ENCODE assay signal across 9 mouse cellular contexts in genomic region chr5:108034194-108034593, GRCm38 (mm10). TPM values are rescaled to one million over a fixed set of nuclear protein-coding genes. Genes with fewer than 3 reads are reported as not detected.
DNase-seq lines count a peak whose midpoint lies in the region; TF ChIP-seq lines count a peak whose summit lies in the region.
"Had no signal": no experiment of that assay in that cellular context is flagged by ENCODE, and none has a peak within 500 bp of the region (broad histone marks: within the 10 kb centered on the region; RNA-seq: fewer than 3 reads in every experiment).

No protein-coding gene starts in this region.

- no peak for DNase-seq in heart, adult 2 months
- no peak for DNase-seq in heart, postnatal 25 days (ENCODE audit: low spot score)
- DNase-seq in thymus, postnatal 0 days (ENCODE audit: low spot score), result peak; percentile 69
- DNase-seq in thymus, adult 18-20 months, result no peak
- DNase-seq in cerebellum, postnatal 14 days, result peak; percentile 30 to 58
- DNase-seq in lung, postnatal 14 days, result peak; percentile 37
- no peak for DNase-seq in frontal cortex, postnatal 25 days (ENCODE audit: low spot score in 2 of 2)
- DNase-seq in thymus, postnatal 36 days, result no peak

- no peak overlapping the region for H3K9ac ChIP-seq in heart, adult 2 months (ENCODE audit: low read depth, low read length)

- H3K27ac ChIP-seq in heart, adult 2 months, result no peak overlapping the region

- intact Hi-C loops in heart, adult 2 months (cut with DNase I), result loop anchor here (1.0 to 5.0 kb wide), 2 partner anchors 48 to 129 kb away; no protein-coding TSS in a partner anchor
- intact Hi-C loops in heart, postnatal 25 days (cut with DNase I), result loop anchor here (1.0 to 5.0 kb wide), 4 partner anchors 47 to 129 kb away; partner anchors contain the start of gene Fam69a

- no peak for TF ChIP-seq POLR2A in heart, adult 2 months (IDR thresholded peaks at IDR 0.05; ENCODE audit: insufficient read depth, low read depth, low read length)

- no peaks in the 10 kb centered on the region for H3K4me1 ChIP-seq in heart, adult 2 months (ENCODE audit: control insufficient read depth, insufficient read depth, low read length)

- 33% methylated on average over 4 of the region's 4 CpGs for WGBS in heart, adult 2 months

- H3K79me2 ChIP-seq in heart, adult 2 months (replicated peaks; ENCODE audit: control insufficient read depth, insufficient read depth, low read length), result no peaks in the 10 kb centered on the region

- no peaks in the 10 kb centered on the region for H3K36me3 ChIP-seq in heart, adult 2 months (ENCODE audit: control insufficient read depth, insufficient read depth, low read length)

- H3K4me3 ChIP-seq in heart, adult 2 months, result no peak overlapping the region
- H3K4me3 ChIP-seq: myocyte had no signal

- peak; percentile 79 for TF ChIP-seq CTCF in heart, adult 2 months (IDR thresholded peaks at IDR 0.05)

- no peaks in the 10 kb centered on the region for H3K27me3 ChIP-seq in heart, adult 2 months (ENCODE audit: control insufficient read depth, insufficient read depth, low read length)

- no peak for TF ChIP-seq EP300 in heart, adult 2 months (IDR thresholded peaks at IDR 0.05; ENCODE audit: insufficient read depth, low read depth, low read length)

RNA-seq across cellular contexts. Expression of gene Mtf2, which starts 31.3 kb away (rescaled TPM):
- total RNA-seq in heart, adult 2 months (2021), result 10 to 100 TPM; 10.7 to 12.2 TPM
- polyA plus RNA-seq in heart, adult 2 months (2012; rRNA removed), result 5.8 and 11.9 TPM in 2 replicates
- 10 to 100 TPM; 11.8 to 14.0 TPM for total RNA-seq in heart, postnatal 25 days (2021)
- 263 and 271 TPM in 2 replicates for polyA plus RNA-seq in thymus, postnatal 0 days (2015; fragmentation: Nextera tagmentation; extraction: Ambion mirVana)

RNA-seq across cellular contexts. Expression of gene Fam69a, which starts 47.3 kb away (rescaled TPM):
- total RNA-seq in heart, adult 2 months (2021), result 10 to 100 TPM; 12.9 to 13.1 TPM
- 1.5 and 2.8 TPM in 2 replicates for polyA plus RNA-seq in heart, adult 2 months (2012; rRNA removed)
- 10 to 100 TPM in 1 of 2 experiments, 1 to 10 TPM in 1; 8.0 to 10.9 TPM for total RNA-seq in heart, postnatal 25 days (2021)
- polyA plus RNA-seq in thymus, postnatal 0 days (2015; fragmentation: Nextera tagmentation; extraction: Ambion mirVana), result 36.8 and 38.3 TPM in 2 replicates

Comparison
In these comparisons a context has a peak if more than half of its experiments do, and no peak if none do; other contexts are left out.
1. DNase-seq: peak in thymus, postnatal 0 days (single experiment), cerebellum, postnatal 14 days (2 of 2) and lung, postnatal 14 days (single experiment); none in heart, adult 2 months (0 of 2), heart, postnatal 25 days (single experiment), thymus, adult 18-20 months (0 of 2), frontal cortex, postnatal 25 days (0 of 2) and thymus, postnatal 36 days (0 of 2).